Mouse (Mus musculus): ENCODE measurements around the gene Gtf3c2.

GRCm38 (mm10) chr5:31219911-31220447 is 40.0 kb upstream of the Gtf3c2 start:
- TF ChIP-seq CTCF (IDR thresholded peaks at IDR 0.05; ENCODE audit: insufficient read depth, low read length) (no peak), POLR2A (IDR thresholded peaks at IDR 0.05; ENCODE audit: borderline replicate concordance, extremely low read depth, low read depth, low read length) (no peak)
